Mouse (Mus musculus) G1E (cell line): ENCODE measurements around the gene Wasf2.

ENCODE experiments used
- CTCF ChIP-seq: IDR thresholded peaks from 2 replicates; pipeline ENCODE4 v1.5.1; 2012; ENCODE audit warnings: low read depth, low read length, inconsistent platforms, mixed read lengths
- GATA2 ChIP-seq: IDR thresholded peaks from 2 replicates; pipeline ENCODE4 v1.6.1; 2012; ENCODE audit warnings: low read depth, low read length, inconsistent platforms, borderline replicate concordance
- TAL1 ChIP-seq: conservative IDR thresholded peaks from 2 replicates; pipeline ENCODE4 v1.6.1; 2012; ENCODE audit warnings: low read depth, low read length, inconsistent platforms, mixed read lengths

DNA sequence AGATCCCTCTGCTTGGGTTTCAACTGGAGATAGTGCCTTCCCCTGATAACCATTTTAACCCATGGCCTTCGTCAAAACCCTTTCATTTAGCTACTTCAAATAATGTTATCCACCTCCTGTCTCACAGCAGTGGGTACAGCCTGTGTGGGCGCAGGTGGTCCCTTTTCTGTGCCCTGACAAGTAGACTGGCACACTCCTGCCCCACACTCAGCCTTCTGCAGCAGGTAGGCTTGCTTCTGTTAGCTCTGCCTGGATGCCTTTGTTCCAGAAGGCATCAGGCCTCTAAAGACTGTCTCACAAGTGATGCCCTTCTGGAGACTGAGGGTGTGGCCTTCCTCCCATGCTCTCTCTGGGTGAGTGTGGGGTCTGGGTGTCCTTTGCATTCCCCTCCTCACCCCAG is 65.8 kb downstream of the Wasf2 start:
- TF ChIP-seq CTCF (no peak), TAL1 (no peak), GATA2 (no peak)
